Mouse (Mus musculus): Measurements from ENCODE around the gene Anapc2.

DNA sequence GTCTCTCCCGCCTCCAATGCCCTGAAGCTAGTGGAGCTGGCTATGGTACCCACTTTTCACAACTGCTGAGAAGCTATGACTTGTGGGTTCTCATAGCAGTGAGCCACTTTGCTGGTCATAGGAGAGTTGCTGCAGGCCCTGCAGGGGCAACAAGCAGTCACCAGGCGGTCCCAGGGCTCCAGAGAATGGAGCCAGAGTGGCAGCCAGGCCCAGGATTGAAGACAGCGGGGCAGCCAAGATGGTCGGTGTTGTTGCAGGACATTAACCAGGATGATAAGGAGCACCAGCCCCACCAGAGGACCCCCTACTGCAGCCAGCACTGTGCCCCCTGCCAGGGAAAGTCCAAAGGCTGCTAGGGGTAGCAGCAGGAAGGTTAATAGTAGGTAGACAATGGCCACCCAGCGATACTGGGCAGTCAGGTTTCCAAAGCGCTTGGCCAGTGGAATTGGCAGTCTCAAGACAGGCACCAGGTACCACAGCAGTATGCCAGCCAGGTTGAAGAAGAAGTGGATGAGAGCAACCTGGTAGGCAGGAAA, 43.2 kb upstream of the Anapc2 start:
- TF ChIP-seq CTCF (IDR thresholded peaks at IDR 0.05; ENCODE audit: low read depth) (no peak), EP300 (IDR thresholded peaks at IDR 0.05; ENCODE audit: low read depth) (no peak)
